Mouse (Mus musculus): ENCODE measurements around the gene Orc1. TPM values are rescaled to one million over a fixed set of nuclear protein-coding genes. Genes with fewer than 3 reads are reported as not detected.

The Orc1 gene
- polyA plus RNA-seq (2014; fragmentation: Illumina TruSeq; extraction: RNeasy Lipid Tissue Mini Kit (QIAGEN cat#74804); ENCODE audit: low read depth, low replicate concordance) = 7.9 TPM

DNA sequence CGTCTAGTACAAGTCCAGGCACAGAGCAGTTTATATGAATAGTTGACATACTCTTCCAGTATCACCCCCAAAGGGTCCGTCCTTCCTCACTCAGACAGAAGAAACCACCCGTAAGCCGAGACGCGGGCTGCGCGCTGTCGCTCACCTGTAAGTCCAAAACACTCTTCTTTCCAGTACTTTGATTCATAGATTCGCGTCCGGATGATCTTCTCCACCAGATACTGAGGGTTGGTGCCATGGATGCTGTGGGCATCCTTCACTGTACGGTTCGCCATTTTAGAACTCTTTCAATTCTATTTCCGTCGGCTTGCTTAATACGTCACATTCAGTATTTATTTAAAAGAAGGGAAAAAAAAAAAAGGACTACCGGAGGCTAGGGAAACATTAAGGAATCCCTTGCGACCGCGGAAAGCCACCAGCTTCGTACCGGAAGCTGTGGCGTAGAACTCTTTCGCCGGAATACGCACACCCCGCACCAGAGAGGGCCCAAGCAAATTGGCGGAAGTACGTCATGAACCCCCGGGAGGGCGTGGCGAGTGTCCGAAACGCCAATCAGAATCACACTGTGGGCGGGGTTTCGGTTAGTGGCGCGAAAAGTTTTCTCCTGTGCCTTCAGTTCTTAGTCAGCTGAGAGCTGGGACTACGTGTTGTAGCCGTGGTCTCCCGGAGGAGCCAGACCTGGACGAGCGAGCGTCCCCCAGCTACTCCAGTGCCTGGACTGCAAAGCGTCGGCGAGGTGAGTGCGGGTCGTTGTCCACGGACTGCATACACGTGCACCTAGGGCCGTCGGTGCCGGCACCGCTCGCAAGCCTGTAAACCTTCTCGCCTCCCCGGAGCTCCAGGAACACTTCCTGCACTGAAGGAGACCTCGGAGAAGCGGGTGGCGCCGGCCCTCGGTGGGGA is at the start of gene Orc1, which contains the start of gene Prpf38a:
Gene Orc1, plus strand, starts transcription at position 584 of the 903 bp plus-strand sequence.
Gene Prpf38a, minus strand, starts transcription at position 497 of the 903 bp plus-strand sequence.

DNA sequence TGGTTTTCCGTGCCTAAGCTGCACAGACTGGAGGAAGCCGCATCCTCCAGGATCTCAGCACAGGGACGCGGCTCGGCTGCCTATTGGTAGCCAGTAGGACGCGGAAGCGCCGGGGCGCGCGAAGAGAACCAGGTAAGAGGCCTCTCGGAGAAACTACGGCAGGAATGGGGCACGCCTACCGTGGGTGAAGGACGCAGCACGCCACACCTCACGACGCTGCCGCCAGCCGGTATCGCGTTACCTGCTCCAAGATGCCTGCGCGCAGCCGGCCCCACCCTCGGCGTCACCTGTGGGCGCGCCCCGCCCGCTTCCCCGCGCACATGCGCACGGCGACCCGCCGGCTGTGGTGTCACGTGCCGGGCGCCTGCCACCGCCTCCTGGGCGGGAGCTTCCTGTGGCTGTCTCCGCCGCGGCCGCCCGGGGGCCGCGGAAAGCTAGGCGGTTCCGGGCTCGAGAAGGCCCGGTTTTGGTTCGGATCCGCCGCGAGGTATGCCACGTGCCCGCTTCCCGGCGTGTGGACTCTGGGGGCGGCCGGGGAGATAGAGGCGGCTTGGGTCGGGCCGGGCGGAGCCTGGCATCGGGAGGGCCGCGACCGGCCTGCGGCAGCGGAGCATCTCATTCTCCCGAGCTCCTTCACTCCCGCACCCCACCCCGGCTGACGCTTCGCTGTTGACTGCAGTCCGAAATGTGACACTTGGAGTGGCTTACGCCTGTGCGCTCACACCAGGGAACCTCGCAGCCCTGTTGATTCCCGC is 40.5 kb downstream of the Orc1 start, which contains the start of gene Cc2d1b:
Gene Cc2d1b, plus strand, starts transcription at position 354 of the 755 bp plus-strand sequence.

Other genes with a start within 250 kb of the Orc1 start
- gene Shisal2a, start 196.1 kb upstream of the Orc1 start, polyA plus RNA-seq (2014; fragmentation: Illumina TruSeq; extraction: RNeasy Lipid Tissue Mini Kit (QIAGEN cat#74804); ENCODE audit: low read depth, low replicate concordance) = not detected
- gene Gpx7, start 172.5 kb upstream of the Orc1 start, polyA plus RNA-seq (2014; fragmentation: Illumina TruSeq; extraction: RNeasy Lipid Tissue Mini Kit (QIAGEN cat#74804); ENCODE audit: low read depth, low replicate concordance) = 0.32 TPM
- 92.5 TPM for gene Tut4, start 120.0 kb upstream of the Orc1 start, polyA plus RNA-seq (2014; fragmentation: Illumina TruSeq; extraction: RNeasy Lipid Tissue Mini Kit (QIAGEN cat#74804); ENCODE audit: low read depth, low replicate concordance)
- gene Prpf38a, start 87 bp upstream of the Orc1 start, polyA plus RNA-seq (2014; fragmentation: Illumina TruSeq; extraction: RNeasy Lipid Tissue Mini Kit (QIAGEN cat#74804); ENCODE audit: low read depth, low replicate concordance) = 71.0 TPM
- gene Cc2d1b, start 40.5 kb downstream of the Orc1 start, polyA plus RNA-seq (2014; fragmentation: Illumina TruSeq; extraction: RNeasy Lipid Tissue Mini Kit (QIAGEN cat#74804); ENCODE audit: low read depth, low replicate concordance) = 65.0 TPM
- gene 3110021N24Rik, start 140.2 kb downstream of the Orc1 start, polyA plus RNA-seq (2014; fragmentation: Illumina TruSeq; extraction: RNeasy Lipid Tissue Mini Kit (QIAGEN cat#74804); ENCODE audit: low read depth, low replicate concordance) = 0.55 TPM
- 12.4 TPM for gene Zfyve9, start 201.4 kb downstream of the Orc1 start, polyA plus RNA-seq (2014; fragmentation: Illumina TruSeq; extraction: RNeasy Lipid Tissue Mini Kit (QIAGEN cat#74804); ENCODE audit: low read depth, low replicate concordance)